Mouse (Mus musculus) midbrain, embryonic 11.5 days (tissue): Measurements from ENCODE around the gene Cnn2. TPM values are rescaled to one million over a fixed set of nuclear protein-coding genes. Genes with fewer than 3 reads are reported as not detected.

Experiments used
- ATAC-seq: fragments of 200-750 bp; cut with Nextera tagmentation; 2 replicates; pipeline ENCODE4 v1.8.0; 2017; ENCODE audit warnings: moderate TSS enrichment, moderate library complexity; ENCODE audit not compliant: low FRiP score
- DNase-seq: peaks from one replicate; pipeline ENCODE4 v3.0.0; 2015; ENCODE audit warnings: low spot score; ENCODE audit errors: missing footprints
- H3K27ac ChIP-seq: fragments of 300-500 bp; sonication (generic); 2 replicates; pipeline ENCODE4 v1.5.1; 2014; ENCODE audit warnings: low read depth, low read length
- H3K27me3 ChIP-seq: fragments of 300-500 bp; sonication (generic); 2 replicates; pipeline ENCODE4 v1.6.1; 2014; ENCODE audit warnings: mild to moderate bottlenecking, low read length, moderate library complexity, mixed read lengths; ENCODE audit not compliant: control insufficient read depth, insufficient read depth
- H3K36me3 ChIP-seq: fragments of 300-500 bp; sonication (generic); 2 replicates; pipeline ENCODE4 v1.6.1; 2014; ENCODE audit warnings: mild to moderate bottlenecking, low read length, moderate library complexity, mixed read lengths; ENCODE audit not compliant: control insufficient read depth, insufficient read depth
- H3K4me1 ChIP-seq: fragments of 300-500 bp; sonication (generic); 2 replicates; pipeline ENCODE4 v1.6.1; 2014; ENCODE audit warnings: low read length; ENCODE audit not compliant: control insufficient read depth, insufficient read depth
- H3K4me2 ChIP-seq: fragments of 300-500 bp; sonication (generic); 2 replicates; pipeline ENCODE4 v1.6.1; 2014; ENCODE audit warnings: mild to moderate bottlenecking, moderate library complexity
- H3K4me3 ChIP-seq: fragments of 300-500 bp; sonication (generic); 2 replicates; pipeline ENCODE4 v1.5.1; 2014; ENCODE audit warnings: low read depth, low read length
- H3K9ac ChIP-seq: fragments of 300-500 bp; sonication (generic); 2 replicates; pipeline ENCODE4 v1.6.1; 2014; ENCODE audit warnings: low read length
- H3K9me3 ChIP-seq: fragments of 300-500 bp; sonication (generic); 2 replicates; pipeline ENCODE4 v1.6.1; 2016; ENCODE audit warnings: low read length; ENCODE audit not compliant: control insufficient read depth
- WGBS: fragments of 180-500 bp; shearing (Covaris S2); extraction: QIAGEN DNeasy Blood & Tissue Kit; methylation state at CpG from one replicate; pipeline ENCODE4 v1.1.7; 2014; 5-methylcytosine and 5-hydroxymethylcytosine counted together
- polyA plus RNA-seq: library from polyadenylated mRNA; unstranded; fragments of >200 nt; fragmentation: Nextera tagmentation; extraction: Ambion mirVana; gene quantifications from 2 replicates; pipeline ENCODE4 v1.2.1, GENCODE M21; 2014

Cnn2 gene
- polyA plus RNA-seq, 1 experiment from 2014 or later, result 158 TPM

DNA sequence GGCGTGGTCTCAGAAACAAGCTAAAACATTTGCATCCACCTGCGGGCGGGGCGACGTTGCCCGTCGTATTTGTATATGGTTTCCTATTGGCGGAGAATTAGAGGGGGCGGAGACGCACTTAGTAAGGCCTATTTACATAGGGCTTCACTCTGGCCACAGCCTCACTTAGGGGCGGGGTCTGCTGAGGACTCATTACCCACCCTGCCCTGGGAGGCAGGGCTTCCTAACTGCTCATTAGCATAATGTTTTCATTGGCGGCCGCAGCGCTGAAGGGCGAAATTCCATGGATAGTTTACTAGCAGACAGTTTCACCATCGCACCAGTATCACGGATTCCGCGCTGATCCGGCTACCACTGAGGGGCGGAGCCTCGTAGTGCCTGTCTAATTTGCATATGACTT, 3.5 kb upstream of the Cnn2 start:
- Histone ChIP-seq H3K4me1 (peaks cover 30% of the 10 kb centered on the region), H3K4me2 (peak overlapping the region; percentile 90), H3K27me3 (peaks cover 34% of the 10 kb centered on the region), H3K4me3 (peak overlapping the region; percentile 92), H3K9me3 (no peaks in the 10 kb centered on the region), H3K9ac (peak overlapping the region; percentile 68), H3K27ac (peak overlapping the region; percentile 91), H3K36me3 (no peaks in the 10 kb centered on the region; the same call in 1 of the 2 replicates)
- ATAC-seq (peak; percentile 93), DNase-seq (peak; percentile 98)
- WGBS, result 0% methylated on average over 22 of the region's 22 CpGs

DNA sequence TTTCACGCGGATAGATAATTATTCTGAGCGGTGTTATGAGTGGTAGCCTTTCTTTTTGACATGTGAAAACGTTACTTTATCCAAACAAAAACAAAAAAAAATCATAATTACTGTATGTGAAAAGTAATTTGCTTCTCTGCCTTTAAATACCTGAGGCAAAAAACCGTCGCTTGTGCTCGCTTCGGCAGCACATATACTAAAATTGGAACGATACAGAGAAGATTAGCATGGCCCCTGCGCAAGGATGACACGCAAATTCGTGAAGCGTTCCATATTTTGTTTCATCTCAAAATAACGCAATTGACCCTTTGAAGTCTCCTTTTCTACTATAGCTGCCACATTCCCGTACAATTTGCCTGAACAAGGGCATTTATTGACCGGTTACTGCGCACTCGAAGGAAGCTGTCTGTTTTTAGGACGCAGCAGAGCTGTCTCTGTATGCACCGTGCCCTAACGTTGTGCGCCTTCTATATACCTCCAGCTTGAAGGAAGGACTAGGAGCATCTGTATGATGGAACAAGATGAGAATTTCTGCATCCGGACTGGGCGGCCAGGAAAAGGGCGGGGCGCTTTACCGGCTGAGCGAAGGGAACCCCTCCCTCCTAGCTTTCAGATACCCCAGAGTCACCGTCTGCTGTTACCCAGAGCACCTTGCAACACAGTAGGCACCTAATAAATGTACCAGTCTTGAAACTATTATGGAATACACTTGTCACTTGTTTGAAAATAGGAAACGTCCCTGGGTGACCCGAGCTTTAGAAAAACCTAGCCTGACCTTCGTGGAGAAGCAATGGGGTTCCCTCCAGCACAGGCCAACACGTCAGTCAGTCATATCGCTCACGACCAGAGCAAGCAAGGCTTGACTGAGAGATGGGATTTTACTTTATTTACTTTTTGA, 2.8 kb upstream of the Cnn2 start:
- ATAC-seq, result no peak

DNA sequence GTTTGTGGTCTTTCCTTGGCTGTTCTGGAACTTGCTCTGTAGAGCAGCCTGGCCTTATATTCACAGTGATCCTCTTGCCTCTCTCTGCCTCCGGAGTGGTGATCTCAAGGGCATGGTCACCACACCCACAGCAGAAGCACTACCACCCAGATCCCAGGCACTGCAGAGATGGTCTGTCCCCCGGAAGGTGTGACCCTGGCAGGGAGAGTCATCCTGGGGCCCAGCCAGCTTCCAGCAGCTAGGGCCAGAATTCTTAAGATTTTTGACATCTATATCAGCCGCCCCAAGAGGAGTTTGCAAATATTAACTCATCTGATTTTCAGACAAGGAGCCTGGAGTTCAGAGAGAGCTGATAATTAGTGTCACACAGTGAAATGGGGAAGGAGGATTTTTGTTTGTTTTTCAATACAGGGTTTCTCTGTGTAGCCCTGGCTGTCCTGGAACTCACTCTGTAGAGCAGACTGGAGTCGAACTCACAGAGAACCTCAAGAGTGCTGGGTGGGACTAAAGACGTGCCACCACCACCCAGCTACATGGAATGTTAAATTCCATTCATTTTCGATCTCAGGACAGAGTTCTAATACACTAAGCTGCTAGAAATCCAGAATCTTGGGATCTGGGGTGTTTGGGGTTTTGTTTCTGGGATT, 2.0 kb upstream of the Cnn2 start:
- Histone ChIP-seq H3K4me3 (0 out of 2 replicates have a peak overlapping the region, but pooled peaks have one; percentile 5), H3K27ac (peak overlapping the region; percentile 11; the same call in 1 of the 2 replicates), H3K9me3 (no peaks in the 10 kb centered on the region), H3K4me2 (peak overlapping the region; percentile 90), H3K27me3 (peaks cover 38% of the 10 kb centered on the region), H3K4me1 (peaks cover 33% of the 10 kb centered on the region), H3K9ac (peak overlapping the region; percentile 68; the same call in 1 of the 2 replicates), H3K36me3 (no peaks in the 10 kb centered on the region)
- DNase-seq (peak; percentile 81), ATAC-seq (no peak)
- WGBS, result 51% methylated on average over 6 of the region's 6 CpGs

More for the DNA sequence above, 2.8 kb upstream of the Cnn2 start:
- peak overlapping the region; percentile 92 for H3K4me3 ChIP-seq
- DNase-seq, result peak; percentile 98
- peak overlapping the region; percentile 90 for H3K4me2 ChIP-seq
- no peaks in the 10 kb centered on the region for H3K36me3 ChIP-seq
- peaks cover 33% of the 10 kb centered on the region for H3K4me1 ChIP-seq
- H3K9me3 ChIP-seq, result no peaks in the 10 kb centered on the region
- H3K27me3 ChIP-seq, result peaks cover 38% of the 10 kb centered on the region
- H3K27ac ChIP-seq, result peak overlapping the region; percentile 91
- H3K9ac ChIP-seq, result peak overlapping the region; percentile 68
- 5% methylated on average over 35 of the region's 35 CpGs for WGBS

DNA sequence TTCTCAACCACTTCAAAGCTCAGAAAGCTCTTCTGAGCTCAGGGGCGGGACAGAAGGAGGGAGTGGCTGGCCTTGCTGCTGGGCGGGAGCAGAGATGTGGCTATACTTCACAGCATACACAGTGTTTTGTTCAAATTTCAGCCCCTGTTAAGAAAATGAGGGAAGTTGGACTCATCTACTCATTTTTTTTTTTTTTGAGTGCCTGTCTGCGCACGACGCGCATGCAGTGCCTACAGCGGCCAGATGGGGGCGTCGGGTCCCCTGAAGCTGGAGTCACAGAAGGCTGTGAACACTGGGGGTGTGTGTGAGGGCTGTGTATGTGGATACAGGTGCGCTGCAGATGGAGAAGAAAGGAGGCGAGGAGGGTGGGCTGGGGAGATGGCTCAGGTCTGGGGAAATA, 1.4 kb upstream of the Cnn2 start:
- peaks cover 5% of the 10 kb centered on the region; the same call in 1 of the 2 replicates for H3K9me3 ChIP-seq
- DNase-seq, result peak; percentile 99
- peaks cover 38% of the 10 kb centered on the region for H3K27me3 ChIP-seq
- H3K9ac ChIP-seq, result no peak overlapping the region
- H3K36me3 ChIP-seq, result no peaks in the 10 kb centered on the region
- H3K4me3 ChIP-seq, result no peak overlapping the region; the same call in 1 of the 2 replicates
- ATAC-seq, result no peak
- no peak overlapping the region for H3K4me2 ChIP-seq
- no peak overlapping the region for H3K27ac ChIP-seq
- peaks cover 33% of the 10 kb centered on the region for H3K4me1 ChIP-seq
- WGBS, result 4% methylated on average over 11 of the region's 11 CpGs

- 13% methylated on average over 27 of the region's 27 CpGs for WGBS
- Histone ChIP-seq H3K27ac (no peak overlapping the region; the same call in 1 of the 2 replicates), H3K4me3 (peak overlapping the region; percentile 34), H3K4me1 (peaks cover 26% of the 10 kb centered on the region), H3K9me3 (peaks cover 5% of the 10 kb centered on the region; the same call in 1 of the 2 replicates), H3K9ac (peak overlapping the region; percentile 31), H3K36me3 (no peaks in the 10 kb centered on the region), H3K27me3 (peaks cover 38% of the 10 kb centered on the region), H3K4me2 (peak overlapping the region; percentile 46)
- DNase-seq (peak; percentile 91), ATAC-seq (no peak)
These were observed 446 bp upstream of the Cnn2 start for GRCm38 (mm10) chr10:79987771-79988505.

- ATAC-seq (no peak), DNase-seq (peak; percentile 88)
- H3K4me1 ChIP-seq, result peaks cover 18% of the 10 kb centered on the region
- H3K4me3 ChIP-seq, result peak overlapping the region; percentile 34
- no peak overlapping the region for H3K27ac ChIP-seq
- no peak overlapping the region for H3K9ac ChIP-seq
- H3K27me3 ChIP-seq, result peaks cover 38% of the 10 kb centered on the region
- H3K9me3 ChIP-seq, result peaks cover 5% of the 10 kb centered on the region; the same call in 1 of the 2 replicates
- 36% methylated on average over 8 of the region's 8 CpGs for WGBS
- H3K36me3 ChIP-seq, result no peaks in the 10 kb centered on the region
- H3K4me2 ChIP-seq, result peak overlapping the region; percentile 17; the same call in 1 of the 2 replicates
These were observed 945 bp downstream of the Cnn2 start for GRCm38 (mm10) chr10:79989272-79989786.

DNA sequence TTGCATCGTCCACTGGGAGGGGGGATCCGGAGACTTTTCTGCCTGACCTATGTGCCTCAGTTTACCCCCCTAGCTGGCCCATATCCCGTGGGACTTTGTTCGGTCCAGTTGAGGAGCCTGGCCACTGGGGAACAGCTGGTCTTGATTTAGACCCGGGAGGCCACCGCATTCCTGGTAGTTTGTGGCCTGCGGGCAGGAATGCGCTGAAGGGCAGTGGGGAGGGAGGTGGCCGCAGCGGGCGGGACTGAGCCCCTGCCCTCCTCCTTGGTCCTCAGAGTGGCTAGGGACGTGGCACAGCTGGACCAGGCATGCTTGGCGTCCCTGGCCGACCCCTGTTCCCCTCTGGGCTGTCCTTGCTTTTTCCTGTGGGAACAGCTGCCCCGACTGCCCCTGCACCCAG, 1.5 kb downstream of the Cnn2 start:
- no peak overlapping the region for H3K27ac ChIP-seq
- no peaks in the 10 kb centered on the region for H3K36me3 ChIP-seq
- DNase-seq (peak; percentile 90), ATAC-seq (no peak)
- H3K4me2 ChIP-seq, result peak overlapping the region; percentile 15; the same call in 1 of the 2 replicates
- H3K9me3 ChIP-seq, result peaks cover 5% of the 10 kb centered on the region; the same call in 1 of the 2 replicates
- no peak overlapping the region for H3K4me3 ChIP-seq
- no peak overlapping the region for H3K9ac ChIP-seq
- peaks cover 38% of the 10 kb centered on the region for H3K27me3 ChIP-seq
- H3K4me1 ChIP-seq, result peaks cover 18% of the 10 kb centered on the region
- 7% methylated on average over 15 of the region's 15 CpGs for WGBS

- DNase-seq, result no peak
- WGBS, result 52% methylated on average over 12 of the region's 12 CpGs
- Histone ChIP-seq H3K27ac (no peak overlapping the region), H3K9ac (no peak overlapping the region), H3K9me3 (peaks cover 5% of the 10 kb centered on the region; the same call in 1 of the 2 replicates), H3K36me3 (no peaks in the 10 kb centered on the region), H3K4me3 (no peak overlapping the region), H3K4me2 (no peak overlapping the region), H3K4me1 (peaks cover 14% of the 10 kb centered on the region), H3K27me3 (peaks cover 38% of the 10 kb centered on the region)
- no peak for ATAC-seq
These were observed 2.7 kb downstream of the Cnn2 start for GRCm38 (mm10) chr10:79991099-79991498.
